Mouse (Mus musculus) right cerebral cortex, postnatal 4 days (tissue): ENCODE results near the gene Arih2.
"Not testable (repeated sequence)": the region's sequence is repeated elsewhere in the genome, so short reads cannot be mapped to it uniquely, and the experiment has no call there.

ENCODE experiments used
- DNase-seq: peaks from one replicate; pipeline ENCODE4 v3.0.0-alpha.2; 2022

The Arih2 gene

GRCm38 (mm10) chr9:108648611-108649560, at the start of gene Arih2:
Gene Arih2 (minus strand): TSS chr9:108649386.
- DNase-seq = peak; percentile 88

- DNase-seq = no peak
Measured at GRCm38 (mm10) chr9:108694533-108694932, 45.3 kb upstream of the Arih2 start.

DNA sequence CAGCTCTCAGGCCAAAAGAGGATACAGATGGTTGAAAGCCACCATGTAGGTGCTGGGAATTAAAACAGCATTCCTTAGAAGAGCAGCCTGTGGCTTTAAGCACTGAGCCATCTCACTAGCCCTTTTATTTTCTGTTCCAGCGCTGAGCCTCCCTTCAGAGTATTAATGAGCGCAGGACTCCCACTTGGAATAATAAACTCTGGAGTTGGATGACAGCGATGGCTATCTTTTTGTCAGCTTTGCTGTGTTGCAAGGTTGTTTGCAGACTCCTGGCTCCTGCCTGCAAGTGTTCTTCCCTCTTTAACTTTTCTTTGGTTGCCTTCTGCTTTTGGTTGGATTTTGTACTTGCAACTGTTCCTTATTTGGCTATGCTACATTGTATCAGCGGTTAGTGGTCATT, 44.8 kb upstream of the Arih2 start:
- DNase-seq = no peak

- DNase-seq = peak; percentile 67
Measured at GRCm38 (mm10) chr9:108692226-108693041, 43.2 kb upstream of the Arih2 start.

DNA sequence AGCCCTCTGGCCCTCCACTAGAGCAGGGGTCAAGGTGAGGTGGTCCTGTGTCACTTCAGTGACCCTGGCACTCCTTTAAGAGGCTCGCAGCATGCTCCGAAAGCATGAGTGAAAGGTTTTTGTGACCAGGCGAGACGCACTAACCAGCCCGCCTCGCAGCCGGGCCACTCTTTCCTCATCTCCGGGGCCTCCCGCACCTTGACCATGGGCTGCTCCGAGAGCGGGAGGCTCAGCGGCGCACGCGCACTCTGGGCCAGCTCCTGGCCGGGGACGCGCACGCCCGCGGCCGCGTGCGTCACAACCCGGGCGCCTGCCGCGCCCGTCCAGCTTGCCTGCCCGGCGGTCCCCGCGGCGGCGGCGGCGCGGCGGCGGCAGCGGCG, 42.6 kb upstream of the Arih2 start:
- DNase-seq = peak; percentile 83

DNA sequence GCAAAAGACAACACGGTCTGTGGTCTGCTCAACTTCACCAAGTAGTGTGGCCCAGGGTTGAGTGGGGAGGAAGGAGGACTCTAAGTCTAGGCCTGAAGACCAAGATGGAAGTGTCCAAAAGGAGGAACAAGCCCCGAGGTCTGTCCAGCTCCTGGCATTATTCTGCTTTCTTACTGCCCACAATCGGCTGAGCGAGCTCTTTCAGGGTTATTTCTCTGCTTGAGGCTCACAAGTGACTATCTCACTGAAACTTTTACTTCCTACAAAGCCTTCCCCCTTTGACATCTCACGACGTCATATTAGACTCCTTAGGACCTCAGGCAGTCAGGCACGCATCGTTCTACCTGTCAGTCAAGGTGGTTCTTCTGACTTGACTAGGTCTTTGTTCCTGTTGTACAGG, 42.2 kb upstream of the Arih2 start:
- DNase-seq = no peak

DNA sequence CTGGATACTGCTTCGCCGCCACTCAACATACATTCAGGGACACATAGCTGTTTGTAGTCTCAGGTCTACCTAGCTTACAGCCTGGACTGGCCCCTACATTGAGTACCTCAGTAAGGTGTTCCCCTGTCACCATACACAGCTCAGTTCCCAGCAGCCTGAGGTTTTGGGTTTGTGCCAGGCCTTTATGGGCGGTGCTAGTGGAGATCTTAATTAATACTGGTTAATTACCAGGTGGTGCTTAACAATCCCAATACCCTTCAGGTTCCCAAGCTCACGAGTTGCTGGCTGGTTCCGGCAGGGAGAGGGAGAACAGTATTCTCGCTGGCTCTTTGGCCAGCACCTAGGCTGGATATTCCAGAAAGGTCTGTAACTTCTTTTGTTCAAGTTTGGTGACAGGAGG, 41.7 kb upstream of the Arih2 start:
- DNase-seq = no peak

DNA sequence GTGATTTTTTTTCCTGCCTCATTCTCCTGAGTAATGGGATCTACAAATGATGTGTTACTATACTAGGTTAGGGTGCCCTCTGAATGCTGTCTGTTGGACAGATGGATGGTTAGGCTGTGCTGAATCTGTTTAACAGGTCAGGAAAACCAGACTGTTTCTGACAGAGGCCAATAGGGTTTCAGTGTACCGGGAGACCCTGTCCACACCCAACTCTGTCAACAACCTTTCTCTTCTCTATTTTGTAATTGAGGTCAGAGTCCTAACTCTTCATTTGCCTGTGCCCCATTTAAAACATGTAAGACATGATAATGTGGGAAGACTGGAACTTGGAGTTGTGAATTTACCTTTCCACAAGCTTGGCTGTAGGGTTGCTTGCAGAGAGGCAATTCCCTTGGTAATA, 40.8 kb upstream of the Arih2 start:
- no peak for DNase-seq

DNA sequence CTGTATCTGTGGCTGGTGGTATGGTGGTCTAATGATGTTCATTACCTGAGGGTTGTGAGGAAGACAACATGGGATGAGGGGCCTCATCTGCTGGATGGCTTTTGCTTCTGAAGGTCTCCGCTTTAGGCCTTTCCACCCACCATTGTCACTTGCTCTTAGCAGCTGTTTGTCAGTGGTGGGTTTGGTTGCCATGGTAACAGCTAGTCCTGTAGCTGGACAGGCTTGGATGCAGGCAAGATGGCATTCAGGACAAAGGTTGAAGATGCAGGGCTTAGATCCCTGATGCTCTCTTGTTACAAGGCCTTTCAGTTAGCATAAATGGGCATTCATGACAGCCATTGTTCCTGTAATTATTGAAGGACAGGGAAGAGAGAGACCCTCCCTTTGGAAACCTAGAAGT, 39.9 kb upstream of the Arih2 start, which contains the start of gene Prkar2a:
Gene Prkar2a (plus strand): TSS at position 209 of the 400 bp plus-strand sequence.
- no peak for DNase-seq

GRCm38 (mm10) chr9:108688451-108688850, 39.3 kb upstream of the Arih2 start:
- no peak for DNase-seq

GRCm38 (mm10) chr9:108687686-108688085, 38.5 kb upstream of the Arih2 start:
- no peak for DNase-seq

GRCm38 (mm10) chr9:108687181-108687580, 38.0 kb upstream of the Arih2 start:
- DNase-seq = no peak

GRCm38 (mm10) chr9:108686475-108686887, 37.3 kb upstream of the Arih2 start:
- no peak for DNase-seq

GRCm38 (mm10) chr9:108680026-108680425, 30.8 kb upstream of the Arih2 start:
- DNase-seq = no peak

DNA sequence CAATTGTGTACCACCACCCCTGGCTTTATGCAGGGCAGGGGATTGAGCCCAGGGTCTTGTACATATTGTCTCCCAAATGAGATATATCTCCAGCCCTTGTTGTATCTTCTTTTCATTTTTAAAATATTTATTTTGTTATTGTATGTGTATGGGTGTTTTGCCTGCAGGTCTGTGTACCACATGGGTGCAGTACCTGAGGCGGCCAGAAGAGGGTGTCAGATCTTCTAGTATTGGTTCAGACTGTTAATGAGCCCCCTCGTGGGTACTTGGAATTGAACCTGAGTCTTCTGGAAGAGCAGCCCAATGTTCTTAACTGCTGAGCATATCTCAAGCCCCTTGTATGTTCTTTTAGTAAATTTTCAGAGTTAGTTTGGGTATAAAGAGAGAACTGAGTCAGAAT, 24.0 kb upstream of the Arih2 start:
- DNase-seq = peak; percentile 34

DNA sequence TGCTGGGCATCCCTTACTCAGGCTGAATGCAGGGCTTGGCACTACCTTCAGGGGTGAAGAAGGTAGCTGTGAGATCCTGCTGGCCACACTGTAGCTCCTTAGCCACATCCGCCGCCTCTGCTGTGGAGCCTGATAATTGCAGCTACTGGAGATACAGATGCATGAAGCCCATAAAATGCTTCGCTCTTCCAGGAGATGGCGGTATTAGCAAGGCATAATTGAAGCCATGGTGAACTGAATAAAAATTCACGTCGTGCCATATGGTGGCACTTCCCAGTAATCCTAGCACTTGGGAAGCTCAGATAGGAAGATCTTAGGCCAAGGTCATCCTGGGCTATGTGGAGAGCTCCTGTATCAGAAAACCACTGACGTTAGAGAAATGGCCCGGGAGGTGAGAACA, 20.7 kb upstream of the Arih2 start:
- no peak for DNase-seq

DNA sequence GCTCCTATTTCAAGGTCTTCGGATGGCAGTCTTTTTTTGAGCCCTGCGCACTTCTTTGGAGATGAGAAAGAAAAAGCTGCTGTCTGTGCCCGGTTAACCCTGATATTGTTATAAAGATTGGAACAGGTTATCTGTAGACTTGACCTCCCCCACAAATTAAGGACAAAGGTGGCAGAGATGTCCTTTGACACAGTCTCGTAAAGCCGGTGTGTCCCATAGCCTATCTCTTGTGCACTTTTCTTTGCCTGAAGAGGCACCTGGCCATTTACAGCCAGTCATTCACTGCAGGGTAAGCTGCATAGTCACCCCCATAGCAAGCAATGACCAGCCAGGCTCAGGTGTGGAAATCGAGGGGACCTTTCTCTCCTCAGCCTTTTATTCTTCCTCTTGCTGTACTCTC, 13.5 kb upstream of the Arih2 start:
- DNase-seq = no peak

DNA sequence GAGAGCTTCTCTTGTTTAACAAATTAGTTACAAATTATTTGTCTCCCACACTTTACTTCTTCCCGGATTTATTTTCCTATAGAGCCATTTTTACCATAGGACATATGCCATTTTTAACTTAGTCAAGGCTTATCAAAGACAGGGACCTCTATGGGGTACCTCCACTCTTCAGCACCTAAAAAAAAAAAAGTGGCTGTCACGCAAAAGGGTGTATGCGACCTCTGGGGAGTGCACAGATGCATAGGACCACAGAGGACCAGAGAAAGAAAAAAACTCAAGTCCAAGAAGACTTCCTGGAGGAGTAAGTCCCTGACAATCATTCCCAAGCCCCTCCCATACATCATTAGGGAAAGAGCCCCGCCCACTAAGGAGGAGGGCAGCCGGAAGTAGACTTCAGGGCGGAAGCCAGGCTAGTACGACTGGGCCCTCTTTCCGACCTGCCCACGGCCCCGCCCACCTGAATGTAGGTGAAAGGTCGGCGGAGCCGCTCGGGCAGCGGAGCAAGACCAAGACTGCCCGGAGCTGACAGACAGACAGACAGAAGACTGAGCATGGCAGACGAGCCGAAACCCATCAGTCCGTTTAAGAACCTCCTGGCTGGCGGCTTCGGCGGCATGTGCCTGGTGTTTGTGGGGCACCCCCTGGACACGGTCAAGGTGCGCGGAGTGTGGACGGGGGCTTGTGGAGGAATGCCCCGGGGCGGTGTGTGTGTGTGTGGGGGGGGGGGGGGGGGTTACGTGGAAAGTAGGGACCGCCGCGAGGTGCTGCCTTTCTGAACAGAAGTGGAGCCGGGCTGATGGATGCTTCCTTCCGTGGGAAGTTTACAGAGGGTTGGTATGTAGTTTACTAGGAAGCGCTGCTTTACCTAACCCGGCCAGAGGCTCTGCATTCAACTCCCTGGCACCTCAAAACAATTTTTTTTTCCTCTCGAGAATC, 12.8 kb upstream of the Arih2 start, which contains the start of gene Slc25a20:
Gene Slc25a20 (plus strand): TSS at position 412 of the 936 bp plus-strand sequence.
- DNase-seq = peak; percentile 47

DNA sequence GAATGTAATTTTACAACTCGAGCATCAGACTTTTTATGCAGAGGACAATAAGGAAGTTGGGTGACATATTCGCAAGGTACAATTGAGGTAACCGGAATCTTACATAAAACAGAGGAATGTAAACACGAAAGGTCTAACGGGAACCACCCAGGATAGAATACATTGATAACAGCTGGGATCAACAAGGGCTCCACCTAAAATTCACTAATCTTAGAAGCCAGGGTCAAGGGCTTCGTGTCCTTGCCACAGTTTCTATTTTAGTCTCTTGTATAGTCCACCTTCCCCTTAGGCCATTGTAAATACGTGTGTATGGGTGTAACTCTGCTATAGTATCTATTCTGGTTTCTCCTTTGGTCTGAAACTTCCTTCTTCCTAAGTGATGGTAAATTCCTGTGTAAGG, 6.7 kb upstream of the Arih2 start:
- DNase-seq = not testable (repeated sequence)

DNA sequence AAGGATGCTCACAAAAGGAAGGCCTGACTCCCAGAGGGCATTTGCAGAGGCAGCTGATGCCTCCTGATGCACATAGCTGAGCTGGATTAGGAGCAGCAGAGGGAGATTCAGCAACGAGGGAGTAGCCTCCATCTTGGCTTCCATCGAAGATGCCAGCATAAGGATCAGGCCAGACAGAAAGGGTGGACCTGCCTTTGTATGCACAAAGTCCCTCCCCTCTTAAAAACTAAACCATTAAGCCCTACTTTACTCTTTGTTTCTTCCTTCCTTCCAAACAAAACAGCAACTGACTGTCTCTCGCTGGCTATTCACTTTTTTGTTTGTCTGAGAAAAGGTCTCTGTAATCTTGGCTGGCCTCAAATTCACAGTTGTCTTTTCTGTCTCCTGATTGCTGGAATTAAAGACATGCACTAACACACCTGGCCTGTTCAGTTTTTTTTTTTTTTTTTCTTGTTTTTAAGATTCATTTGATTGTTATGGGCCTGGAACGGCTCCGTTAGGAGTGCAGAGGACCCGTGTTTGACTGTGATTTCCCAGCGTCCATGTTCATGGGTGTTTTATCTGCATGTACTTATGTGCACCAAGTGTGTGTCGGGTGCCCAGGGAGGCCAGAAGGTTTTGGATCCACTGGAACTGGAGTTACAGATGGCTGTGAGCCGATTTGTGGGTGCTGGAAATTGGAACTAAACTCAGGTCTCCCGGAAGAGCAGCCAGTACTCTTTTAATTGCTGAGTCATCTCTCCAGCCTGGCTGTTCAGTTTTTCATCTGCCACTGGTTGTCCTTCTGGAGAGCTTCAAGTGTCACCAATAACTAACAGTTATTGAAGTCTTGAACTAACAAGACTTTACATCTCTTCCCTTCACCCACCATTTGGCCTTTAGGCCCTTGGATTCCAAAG, 5.6 kb upstream of the Arih2 start:
- no peak for DNase-seq
